Mouse (Mus musculus): ENCODE measurements around the gene Guca2b.

The Guca2b gene

DNA sequence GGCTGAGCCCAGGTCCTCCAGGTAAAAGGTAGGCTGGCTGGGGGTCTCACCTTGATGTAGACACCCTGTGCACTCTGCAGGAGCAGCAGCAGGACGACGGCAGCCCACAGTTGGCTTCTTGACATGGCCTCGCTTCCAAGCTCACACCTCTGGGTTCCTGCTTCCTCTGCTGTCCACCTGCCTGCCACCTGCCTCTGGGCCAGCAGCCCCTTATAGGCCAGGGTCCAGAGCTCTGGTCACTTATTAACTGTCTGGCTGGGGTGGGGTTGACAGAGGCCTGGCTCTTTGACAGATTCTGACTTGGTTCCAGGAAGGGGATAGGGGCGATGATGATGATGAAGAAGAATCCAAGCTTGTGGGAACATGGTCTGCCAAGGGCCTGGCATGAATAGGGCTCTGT lies at the start of gene Guca2b:
TSS of gene Guca2b (minus strand) at position 224 of the 400 bp plus-strand sequence.
- DNase-seq (ENCODE audit: low read depth, low spot score), result no peak

DNA sequence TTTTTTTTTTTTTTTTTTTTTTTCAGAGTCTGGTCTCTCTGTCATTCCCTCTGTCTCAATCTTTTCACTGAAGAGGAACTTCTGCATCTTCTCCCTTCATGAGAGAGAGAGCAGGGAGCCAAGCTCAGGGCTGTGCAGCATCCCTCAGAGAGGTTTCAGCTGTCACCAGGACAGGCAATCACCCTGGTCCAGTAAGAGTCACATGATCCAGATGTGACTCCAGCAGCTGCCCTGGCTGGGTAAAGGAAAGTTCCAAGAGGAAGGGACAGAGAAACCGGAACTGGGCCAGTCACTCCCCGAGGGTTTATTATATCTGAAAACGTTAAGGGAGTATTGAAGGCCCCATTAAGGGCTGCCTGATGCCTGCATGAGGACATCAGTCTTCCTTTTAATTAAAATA lies 49.0 kb upstream of the Guca2b start:
- DNase-seq (ENCODE audit: low read depth, low spot score), result no peak

DNA sequence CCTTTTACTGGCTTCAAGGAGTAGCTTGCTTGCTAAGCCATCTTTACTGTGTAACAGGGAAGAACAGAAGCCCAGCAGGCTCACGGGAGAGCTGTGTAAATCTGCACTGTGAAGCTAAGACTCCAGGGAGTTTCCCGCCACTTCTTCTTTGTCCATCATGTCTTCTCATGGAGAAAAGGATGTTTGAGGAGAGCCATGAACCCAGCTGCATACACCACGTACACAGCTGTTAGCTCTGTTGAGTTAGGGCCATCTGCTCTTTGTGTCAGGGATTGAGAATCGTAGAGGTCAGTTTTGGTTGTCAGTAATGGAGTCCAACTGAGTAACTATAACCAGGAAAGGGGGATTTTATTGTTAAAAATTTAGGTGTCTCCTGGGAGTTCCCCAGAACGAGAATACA lies 48.6 kb upstream of the Guca2b start:
- DNase-seq (ENCODE audit: low read depth, low spot score), result no peak

DNA sequence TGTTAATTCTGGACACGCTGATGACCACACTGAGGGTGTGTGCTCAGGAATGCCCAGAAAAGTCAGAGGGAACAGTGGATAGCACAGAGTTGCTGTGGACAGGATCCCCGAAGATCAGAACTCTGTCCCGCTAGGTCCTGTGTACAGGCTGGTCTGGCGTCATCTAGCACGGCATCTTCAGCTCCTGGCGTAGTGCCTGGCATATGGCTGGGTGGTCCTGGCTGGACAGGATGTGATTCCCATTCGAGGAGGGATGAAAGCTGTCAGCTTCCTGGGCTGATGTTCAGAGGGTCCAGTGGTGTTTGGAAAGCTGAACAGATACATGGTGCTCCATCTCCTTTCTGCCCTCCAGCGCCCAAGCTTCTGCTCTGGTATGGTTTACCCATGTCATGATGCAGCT lies 45.2 kb upstream of the Guca2b start:
- no peak for DNase-seq (ENCODE audit: low read depth, low spot score)

DNA sequence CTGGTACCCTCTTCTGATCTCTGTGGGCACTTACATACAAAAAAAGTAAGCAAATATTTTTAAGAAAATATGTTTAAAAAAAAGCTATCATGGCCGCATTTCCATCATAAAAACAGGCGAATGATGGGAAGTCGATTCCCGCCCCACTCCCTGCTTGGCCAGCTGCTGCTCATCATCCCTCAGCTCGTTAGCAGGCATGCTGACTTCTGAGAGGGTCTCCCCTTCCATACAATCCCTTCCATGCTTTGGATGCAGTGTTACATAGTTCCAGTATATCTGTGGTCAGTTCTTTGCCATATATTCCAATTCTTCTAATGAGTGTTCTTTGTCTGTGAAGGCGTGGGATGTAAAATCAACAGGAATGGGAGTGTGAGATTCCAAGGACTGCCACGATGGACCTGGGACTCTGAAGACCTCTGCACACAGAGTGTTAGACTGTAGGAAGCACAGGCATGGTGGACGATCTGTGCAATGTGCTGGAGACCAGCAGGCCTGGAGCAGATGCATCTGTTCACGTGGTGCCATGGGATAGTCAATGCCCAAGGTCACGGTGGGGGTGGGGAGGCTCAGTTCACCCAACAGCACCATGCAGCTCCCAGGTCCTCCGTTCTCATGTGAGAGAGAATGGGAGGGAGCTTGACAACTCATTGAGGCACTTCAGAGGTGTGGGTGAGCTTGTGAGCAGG lies 42.7 kb upstream of the Guca2b start:
- peak; percentile 18 for DNase-seq (ENCODE audit: low read depth, low spot score)

DNA sequence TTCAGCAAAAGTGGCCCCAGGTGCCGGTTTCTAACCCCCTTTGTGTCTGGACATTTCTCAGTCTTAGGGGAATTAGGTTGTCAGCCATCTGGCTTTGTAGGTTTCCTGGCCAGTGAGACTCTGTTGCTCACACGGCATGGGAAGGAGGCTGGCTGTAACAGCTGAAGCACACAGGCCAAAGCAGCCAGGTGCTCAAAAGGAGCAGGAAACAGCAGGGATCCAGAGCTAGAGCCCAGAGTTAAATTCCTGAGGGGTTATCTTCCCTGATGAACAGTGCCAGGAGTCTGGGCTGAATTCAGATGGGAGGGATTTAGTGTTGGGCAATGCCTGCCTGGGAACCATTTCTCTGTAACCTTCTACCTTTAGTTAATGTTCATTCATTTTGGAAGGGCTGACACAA lies 39.6 kb upstream of the Guca2b start:
- DNase-seq (ENCODE audit: low read depth, low spot score), result no peak

DNA sequence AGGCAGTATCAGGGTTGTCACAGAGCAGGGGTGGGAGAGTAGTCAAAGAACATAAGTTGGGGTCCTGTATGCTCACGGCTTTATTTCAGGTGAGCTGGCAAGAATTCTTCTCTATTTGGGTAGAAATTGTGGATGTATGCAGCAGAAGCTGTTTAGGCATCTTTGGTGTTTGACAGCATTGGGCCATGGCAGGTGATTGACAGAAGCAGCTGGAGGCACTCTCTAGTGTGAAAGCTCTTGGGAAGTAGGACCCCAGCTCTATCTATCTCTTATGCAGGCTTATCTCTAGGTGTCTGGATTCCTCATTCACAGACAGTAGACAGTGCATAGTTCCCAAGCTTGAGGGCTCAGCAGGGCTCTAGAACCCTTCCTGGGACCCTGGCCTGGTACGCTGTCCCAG lies 27.0 kb upstream of the Guca2b start:
- no peak for DNase-seq (ENCODE audit: low read depth, low spot score)

DNA sequence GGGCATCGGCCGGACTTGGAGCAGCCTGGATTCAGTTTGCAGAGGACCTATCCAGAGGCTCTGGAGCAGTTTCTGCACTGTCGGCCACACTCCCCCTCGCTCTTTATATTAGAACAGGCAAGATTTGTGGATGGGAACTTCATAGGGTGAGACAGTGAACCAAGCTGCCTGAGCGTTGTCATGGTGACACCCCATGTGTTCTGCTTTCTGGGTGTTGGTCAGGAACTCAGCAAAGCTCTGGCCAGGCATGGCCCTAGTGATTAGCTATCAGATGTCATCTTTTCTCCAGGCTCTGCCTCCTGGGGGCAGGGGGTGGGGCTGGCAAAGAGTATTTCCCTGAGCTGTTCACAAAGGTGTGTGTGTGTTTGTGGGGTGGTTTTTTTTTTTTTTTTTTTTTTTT lies 23.8 kb upstream of the Guca2b start:
- peak; percentile 51 for DNase-seq (ENCODE audit: low read depth, low spot score)

DNA sequence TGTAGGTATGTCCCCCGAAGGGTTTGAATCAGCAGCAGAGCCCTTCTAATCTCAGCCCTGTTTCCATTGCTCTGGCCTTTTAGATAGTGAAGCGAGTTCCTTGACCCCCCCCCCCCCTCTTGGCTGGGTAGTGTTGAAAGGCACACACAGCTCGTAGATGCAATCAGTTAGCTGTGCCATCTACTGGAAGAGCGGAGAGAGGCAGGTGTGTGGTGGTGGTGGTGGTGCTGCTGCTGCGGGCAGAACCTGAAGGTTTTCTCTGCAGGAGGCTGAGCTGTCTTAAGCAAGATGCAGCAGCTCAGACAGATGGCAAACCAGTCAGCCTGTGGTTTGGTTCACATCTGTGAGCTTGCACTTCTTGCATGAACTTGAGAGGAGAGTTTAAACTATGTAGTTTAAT lies 13.9 kb upstream of the Guca2b start:
- peak; percentile 61 for DNase-seq (ENCODE audit: low read depth, low spot score)

DNA sequence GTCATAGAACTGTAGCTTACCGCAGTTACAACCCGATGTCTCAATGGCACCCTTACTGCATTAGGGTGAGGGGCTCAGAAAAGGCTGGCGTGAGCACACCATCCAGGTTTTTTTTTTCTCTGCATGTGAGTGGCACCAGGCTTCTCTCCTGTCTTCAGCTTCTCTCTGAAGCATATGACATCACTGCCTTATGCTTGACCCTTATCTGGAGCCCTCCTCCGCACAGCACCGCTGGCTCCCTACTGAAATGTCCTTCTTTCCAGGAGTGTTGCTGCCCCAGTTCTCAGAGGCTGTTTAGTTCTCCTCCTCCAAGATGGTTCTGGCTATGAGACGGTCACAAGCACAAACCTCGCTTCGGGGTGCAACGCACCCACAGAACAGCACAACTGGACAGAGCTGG lies 12.4 kb upstream of the Guca2b start:
- no peak for DNase-seq (ENCODE audit: low read depth, low spot score)

DNA sequence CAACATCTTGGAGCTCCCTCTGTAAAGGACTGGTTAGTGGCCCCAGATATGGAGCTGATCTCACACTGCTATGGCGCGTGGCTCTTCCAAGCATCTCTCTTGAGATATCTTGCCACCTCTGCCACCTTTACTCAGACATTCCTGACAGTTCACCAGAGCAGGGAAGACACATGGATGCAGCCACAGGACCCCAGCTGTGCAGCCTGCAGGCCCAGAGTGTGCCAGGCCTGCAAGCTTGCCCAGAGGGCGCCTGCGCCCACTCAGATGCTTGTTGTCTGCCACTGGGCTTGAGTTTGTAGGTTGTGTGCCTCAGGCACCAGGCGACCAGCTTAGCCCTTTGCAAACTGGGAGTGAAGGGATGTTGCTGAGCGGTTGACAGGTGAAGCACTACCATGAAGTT lies 12.0 kb upstream of the Guca2b start:
- no peak for DNase-seq (ENCODE audit: low read depth, low spot score)

DNA sequence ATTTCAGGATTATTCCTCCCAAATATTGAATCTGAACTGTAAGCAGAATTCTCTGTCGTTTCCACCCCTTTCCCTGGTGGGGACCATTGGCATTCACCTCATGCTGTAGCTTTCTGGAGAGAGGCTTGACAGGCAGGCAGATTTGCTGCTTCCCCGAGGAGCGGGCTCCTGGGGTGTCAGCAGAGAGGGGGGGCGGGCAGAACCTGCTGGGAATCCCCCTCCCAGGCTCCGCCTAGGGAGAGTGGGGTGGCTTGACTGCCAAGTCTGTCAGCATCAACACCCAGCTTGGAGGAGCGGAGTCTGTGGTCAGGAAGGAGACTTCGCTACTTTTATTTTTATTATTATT lies 11.4 kb upstream of the Guca2b start:
- DNase-seq (ENCODE audit: low read depth, low spot score), result no peak

DNA sequence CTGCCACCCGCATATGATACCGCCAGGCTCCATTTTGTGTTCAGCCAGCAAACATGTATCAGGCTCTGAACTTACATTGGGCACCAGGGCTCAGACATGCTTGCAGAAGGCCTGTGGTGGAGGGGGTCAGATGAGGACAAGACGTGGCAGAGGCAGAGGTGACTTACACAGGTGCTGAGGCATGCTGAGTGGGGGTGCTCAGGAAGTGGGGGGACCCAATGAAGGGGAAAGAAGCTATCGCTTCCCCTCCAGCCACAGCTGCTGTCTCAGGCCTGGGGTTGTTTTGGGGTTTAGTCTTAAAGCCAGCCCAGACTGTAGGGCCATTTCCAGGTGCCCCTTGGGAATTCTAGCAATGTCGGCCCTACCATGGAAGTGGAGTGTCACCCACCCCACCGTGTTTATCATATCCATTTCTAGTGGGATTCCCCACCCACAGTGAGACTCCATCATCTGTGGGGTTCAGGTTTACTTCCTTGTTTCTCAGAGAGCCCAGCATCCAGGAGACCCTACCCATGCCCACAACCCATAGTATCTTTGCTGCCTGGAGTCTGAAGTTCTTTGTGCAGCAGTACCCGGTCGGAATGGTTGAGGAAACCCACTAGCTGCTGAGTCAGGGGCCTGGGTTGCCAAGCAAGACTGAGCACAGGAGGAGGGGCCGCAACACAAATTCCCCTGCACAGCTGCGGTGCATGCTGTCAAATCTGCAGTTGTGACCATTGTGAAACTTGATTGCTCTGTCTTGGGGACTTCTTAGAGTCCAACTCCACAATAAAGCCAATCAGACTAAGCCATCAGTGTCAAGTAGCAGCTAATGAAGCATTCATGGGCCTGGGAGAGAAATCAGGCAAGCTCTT lies 10.8 kb upstream of the Guca2b start:
- no peak for DNase-seq (ENCODE audit: low read depth, low spot score)

DNA sequence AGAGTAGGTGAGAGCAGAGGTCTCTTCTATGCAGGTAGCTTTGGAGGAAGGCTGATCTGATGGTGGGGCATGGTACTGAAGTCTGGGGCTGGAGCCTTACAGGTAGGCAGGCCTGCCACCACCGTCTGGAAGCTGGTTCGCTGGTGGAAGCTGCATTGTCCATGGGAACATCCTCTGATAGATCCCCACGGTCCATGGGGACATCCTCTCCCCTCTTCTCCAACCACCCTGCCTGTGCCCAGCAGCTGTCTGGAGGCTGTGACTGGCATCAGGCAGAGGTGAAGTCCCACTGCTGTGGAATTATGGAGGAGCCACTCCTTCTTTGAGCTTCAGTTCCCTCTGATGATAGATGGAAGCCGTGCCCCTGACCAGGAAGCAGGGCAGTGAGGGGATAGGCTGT lies 9.8 kb upstream of the Guca2b start:
- DNase-seq (ENCODE audit: low read depth, low spot score), result no peak

DNA sequence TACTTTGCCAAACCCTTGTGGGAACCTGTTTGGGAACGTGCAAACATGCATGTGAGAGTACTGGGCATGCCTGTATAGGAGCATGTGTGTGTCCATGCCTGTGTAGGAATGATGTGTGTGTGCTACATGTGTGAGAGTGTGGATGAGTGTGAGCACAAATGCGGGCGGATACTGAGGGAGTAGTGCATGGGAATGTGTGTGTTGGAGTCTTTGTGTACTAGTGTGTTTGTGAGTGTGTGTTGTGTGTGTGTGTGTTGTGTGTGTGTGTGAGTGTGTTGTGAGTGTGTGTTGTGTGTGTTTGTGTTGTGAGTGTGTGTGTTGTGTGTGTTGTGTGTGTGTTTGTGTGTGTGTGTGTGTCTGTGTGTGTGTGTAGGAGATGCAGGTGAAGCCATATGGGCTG lies 9.4 kb upstream of the Guca2b start:
- no peak for DNase-seq (ENCODE audit: low read depth, low spot score)

DNA sequence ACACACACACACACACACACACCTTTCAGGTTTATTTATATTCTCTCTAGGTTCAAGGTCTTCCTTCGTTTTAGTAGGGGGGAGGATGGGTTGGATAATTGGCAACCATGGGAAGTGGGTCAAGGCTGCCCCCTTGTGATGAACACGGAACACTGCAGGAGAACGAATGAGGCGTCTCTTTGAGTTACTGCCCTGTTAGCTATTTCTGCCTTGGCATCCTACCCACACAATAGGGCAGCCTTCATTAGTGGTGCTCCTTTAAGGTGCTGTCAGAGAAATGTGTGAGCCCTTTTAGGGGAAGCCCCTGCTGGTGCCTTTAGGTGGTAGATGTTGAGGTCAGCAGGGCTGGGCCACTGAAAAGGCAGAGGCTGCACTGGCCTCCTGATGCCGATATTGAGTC lies 8.7 kb upstream of the Guca2b start:
- peak; percentile 81 for DNase-seq (ENCODE audit: low read depth, low spot score)

DNA sequence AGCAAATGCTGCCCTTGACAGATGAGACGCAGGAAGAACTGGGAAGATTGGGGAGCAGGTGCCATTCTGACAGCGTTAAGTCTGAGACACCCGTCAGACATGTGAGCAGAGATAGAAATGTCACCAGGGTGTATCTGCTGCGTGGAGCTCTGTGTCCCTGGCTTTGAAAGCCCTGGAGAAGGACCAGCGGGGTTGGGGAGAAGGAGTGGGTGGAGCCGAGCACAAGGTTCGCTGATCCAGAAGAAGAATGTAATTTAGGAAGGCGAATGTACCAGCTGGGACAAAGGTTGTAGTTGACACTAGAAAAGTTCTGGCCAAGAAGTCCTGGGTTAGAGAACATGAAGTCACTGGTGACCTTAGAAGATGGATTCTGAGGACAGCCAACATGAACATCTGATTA lies 7.4 kb upstream of the Guca2b start:
- DNase-seq (ENCODE audit: low read depth, low spot score), result no peak

DNA sequence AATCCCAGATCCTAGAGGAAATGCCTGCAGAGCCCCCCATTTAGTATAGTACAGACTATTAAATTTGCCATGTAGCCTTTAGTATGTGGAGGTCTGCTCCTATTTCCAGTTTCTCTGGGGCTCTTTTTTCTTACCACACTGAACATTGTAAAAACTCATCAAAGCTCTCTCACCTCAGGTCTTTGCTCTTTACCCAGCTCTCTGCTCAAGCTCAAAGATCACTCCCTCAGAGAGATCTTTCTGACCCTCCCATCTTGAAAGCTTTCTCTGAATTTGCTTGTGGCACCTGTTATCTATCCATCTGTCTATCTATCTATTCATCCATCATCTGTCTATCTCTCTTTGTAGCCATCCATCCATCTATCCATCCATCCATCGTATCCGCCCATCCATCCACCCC lies 6.4 kb upstream of the Guca2b start:
- no peak for DNase-seq (ENCODE audit: low read depth, low spot score)

DNA sequence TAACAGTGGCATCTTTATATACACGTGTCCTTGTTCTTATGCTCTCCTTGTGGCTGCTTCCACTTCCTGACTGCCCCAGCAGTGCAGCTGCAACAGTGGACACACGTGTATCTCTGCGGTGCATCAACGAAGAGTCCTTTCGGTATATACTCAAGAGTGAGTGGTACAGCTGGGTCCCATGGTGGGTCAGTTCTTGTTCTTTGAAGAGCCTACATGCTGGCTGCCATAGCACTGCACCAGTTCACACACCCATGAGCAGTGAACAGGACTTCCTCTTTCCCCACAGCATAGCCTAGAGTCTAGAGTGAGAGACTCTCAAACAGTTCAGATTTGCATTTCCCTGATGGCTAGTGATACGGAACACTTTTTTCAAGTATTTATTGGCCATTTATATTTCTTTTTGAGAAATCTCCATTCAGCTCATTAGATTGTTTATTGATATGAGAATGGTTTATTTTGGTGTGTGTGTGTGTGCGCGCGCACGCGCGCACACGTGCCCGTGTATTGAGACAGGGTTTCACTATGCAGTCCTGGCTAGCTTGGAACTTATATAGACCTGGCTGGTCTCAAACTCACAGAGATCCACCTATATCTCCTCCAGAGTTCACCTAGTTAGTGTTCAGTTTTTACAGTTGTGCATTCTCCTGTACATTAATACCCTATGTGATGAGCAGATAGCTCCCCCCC lies 4.8 kb upstream of the Guca2b start:
- DNase-seq (ENCODE audit: low read depth, low spot score), result no peak

DNA sequence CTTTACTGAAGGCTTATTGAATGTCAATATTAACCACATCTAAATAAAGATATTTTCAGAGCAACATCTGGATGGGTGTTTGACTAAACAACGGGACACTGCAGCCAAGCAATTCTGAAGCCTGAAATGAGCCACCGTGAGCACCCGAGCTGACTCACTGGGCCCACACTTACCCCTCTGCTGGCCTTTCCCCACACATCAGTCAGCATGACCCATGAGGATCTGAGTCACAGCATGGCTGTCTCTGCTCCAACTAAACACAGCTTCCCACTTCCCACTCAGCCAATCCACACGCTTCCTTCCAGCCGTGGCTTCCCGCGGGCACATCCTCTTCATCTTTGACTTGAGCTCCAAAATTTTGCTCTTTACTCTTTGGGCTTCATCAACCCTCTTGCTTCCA lies 4.2 kb upstream of the Guca2b start:
- no peak for DNase-seq (ENCODE audit: low read depth, low spot score)

DNA sequence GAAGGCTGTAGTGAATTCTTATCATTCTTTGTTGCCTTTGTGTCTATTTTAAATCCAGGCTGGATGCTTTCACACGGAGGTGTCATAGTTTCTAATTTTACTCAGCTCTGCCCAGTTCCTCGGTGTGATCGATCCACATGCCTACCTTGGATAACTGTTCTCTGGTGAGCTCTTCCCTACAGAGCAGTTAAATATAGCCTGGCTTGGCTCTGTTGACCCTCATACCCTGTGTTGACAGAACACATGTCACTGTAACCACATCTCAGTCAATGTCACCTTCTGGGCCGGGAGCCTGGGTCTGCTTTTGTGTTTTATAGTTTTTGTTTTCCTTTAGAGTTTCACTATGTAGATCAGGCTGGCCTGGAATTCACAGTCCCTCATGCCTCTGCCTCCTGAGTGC lies 3.4 kb upstream of the Guca2b start:
- DNase-seq (ENCODE audit: low read depth, low spot score), result no peak

DNA sequence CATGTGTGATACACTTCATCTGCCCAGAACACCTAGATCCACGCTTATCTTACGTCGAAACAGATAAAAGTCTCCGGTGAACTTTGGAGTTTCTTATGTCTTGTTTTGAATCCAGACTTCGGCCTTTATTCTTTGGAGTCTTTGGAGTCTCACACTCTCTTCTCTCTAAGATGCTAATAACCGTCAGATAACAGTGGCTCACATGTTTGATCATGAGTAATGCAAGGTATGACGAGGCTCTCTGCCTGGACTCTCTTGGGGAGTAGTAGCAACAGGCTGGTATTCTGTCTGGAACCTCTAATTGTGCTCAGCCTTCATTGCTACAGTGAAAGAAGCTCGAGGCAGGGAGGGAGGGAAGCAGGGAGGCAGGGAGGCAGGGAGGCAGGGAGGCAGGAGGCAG lies 1.3 kb upstream of the Guca2b start:
- DNase-seq (ENCODE audit: low read depth, low spot score), result no peak

DNA sequence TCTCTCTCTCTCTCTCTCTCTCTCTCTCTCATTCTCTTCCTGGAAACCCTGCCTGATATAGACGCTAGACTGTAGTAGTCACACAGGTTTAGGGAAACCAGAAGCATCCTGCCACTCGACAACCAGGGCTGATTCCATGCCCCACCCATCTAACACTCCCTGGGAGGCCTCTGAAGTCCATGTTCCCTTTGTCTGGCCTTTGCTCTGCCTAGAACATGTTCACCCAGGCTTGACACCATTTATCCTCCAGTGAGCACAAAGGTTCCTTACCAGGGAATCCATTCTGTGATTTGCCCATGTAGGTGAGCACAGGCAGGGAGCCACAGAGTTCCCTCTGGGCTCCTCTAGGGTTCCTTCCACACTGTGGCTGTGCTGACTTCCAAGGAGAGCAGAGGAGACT lies 508 bp downstream of the Guca2b start:
- no peak for DNase-seq (ENCODE audit: low read depth, low spot score)
